ENCODE assay signal across 20 mouse cellular contexts in the genomic region with DNA sequence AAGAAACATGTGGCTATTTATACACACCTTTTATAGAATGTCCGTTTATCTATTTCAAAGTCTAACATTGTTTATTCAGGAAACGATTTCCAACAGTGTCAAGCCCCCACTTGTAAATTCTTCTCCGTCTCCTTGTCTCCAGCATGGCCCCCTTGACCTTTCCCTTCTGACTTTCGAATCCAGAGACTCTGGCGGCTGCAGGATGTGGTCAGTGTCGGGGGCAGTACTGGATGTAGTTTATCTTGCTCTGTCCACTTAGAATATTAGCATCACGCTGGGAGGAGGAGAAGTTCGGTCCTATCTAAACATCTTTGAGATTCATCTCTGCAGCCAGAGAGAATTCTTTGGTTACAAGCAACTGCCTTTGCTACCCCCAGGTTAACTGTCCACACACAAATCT.
DNase-seq lines count a peak whose midpoint lies in the region; ATAC-seq lines count a peak whose summit lies in the region.
"Had no signal": no experiment of that assay in that cellular context is flagged by ENCODE, and none has a peak within 500 bp of the region (broad histone marks: within the 10 kb centered on the region; RNA-seq: fewer than 3 reads in every experiment).

No protein-coding gene starts in this region.

- 4% methylated on average over 8 of the region's 8 CpGs for WGBS in kidney, embryonic 15.5 days

- peak; percentile 58 for DNase-seq in heart, adult 11 months
- no peak for DNase-seq in heart, adult 8-10 months (ENCODE audit: low spot score)
- peak; percentile 58 for DNase-seq in lung, postnatal 10 days
- no peak for DNase-seq in lung, adult 18-20 months
- DNase-seq in lung, postnatal 4 days, result peak; percentile 31 to 47
- no peak for DNase-seq in urinary bladder, adult 18-20 months (ENCODE audit: low spot score in 2 of 2)
- no peak for DNase-seq in layer of hippocampus, adult 11-12 months (ENCODE audit: low spot score)
- DNase-seq: adrenal gland, adult 2 months; cerebellum, postnatal 10 days; gastrocnemius, postnatal 25 days; liver, embryonic 13.5 days; midbrain, embryonic 14.5 days; right cerebral cortex, adult 18-20 months; thymus, postnatal 36 days had no signal

- no peaks in the 10 kb centered on the region for H3K9me3 ChIP-seq in kidney, embryonic 15.5 days (replicated peaks)
- H3K9me3 ChIP-seq: embryonic facial prominence, embryonic 10.5 days; forebrain, embryonic 13.5 days; liver, embryonic 13.5 days had no signal

- peak; percentile 82 for ATAC-seq in kidney, embryonic 15.5 days (replicated peaks; ENCODE audit: low FRiP score)
- ATAC-seq: forebrain, embryonic 13.5 days had no signal

- no peaks in the 10 kb centered on the region for H3K36me3 ChIP-seq in kidney, embryonic 15.5 days
- H3K36me3 ChIP-seq: embryonic facial prominence, embryonic 10.5 days; liver, embryonic 13.5 days had no signal

- no peak overlapping the region for H3K4me3 ChIP-seq in kidney, embryonic 15.5 days (replicated peaks)
- H3K4me3 ChIP-seq: embryonic facial prominence, embryonic 10.5 days; forebrain, embryonic 13.5 days; liver, embryonic 13.5 days; myocyte had no signal

- peak overlapping the region; percentile 89 for H3K27ac ChIP-seq in kidney, embryonic 15.5 days
- H3K27ac ChIP-seq: embryonic facial prominence, embryonic 10.5 days; forebrain, embryonic 13.5 days; hindbrain, embryonic 14.5 days; liver, embryonic 13.5 days had no signal

- H3K4me2 ChIP-seq in kidney, embryonic 15.5 days, result peak overlapping the region; percentile 38
- H3K4me2 ChIP-seq: forebrain, embryonic 13.5 days; heart, embryonic 11.5 days; hindbrain, embryonic 14.5 days; liver, embryonic 13.5 days had no signal

- H3K4me1 ChIP-seq in kidney, embryonic 15.5 days, result peaks cover 36% of the 10 kb centered on the region
- H3K4me1 ChIP-seq: forebrain, embryonic 13.5 days; liver, embryonic 13.5 days had no signal

- no peaks in the 10 kb centered on the region for H3K27me3 ChIP-seq in kidney, embryonic 15.5 days
- H3K27me3 ChIP-seq: forebrain, embryonic 13.5 days; liver, embryonic 13.5 days had no signal

- no peak overlapping the region for H3K9ac ChIP-seq in kidney, embryonic 15.5 days
- H3K9ac ChIP-seq: forebrain, embryonic 13.5 days; hindbrain, embryonic 14.5 days; liver, embryonic 13.5 days had no signal

Comparison
In these comparisons a context has a peak if more than half of its experiments do, and no peak if none do; other contexts are left out.
1. DNase-seq: peak in heart, adult 11 months (single experiment), lung, postnatal 10 days (single experiment) and lung, postnatal 4 days (2 of 2); none in heart, adult 8-10 months (single experiment), lung, adult 18-20 months (0 of 2), urinary bladder, adult 18-20 months (0 of 2) and layer of hippocampus, adult 11-12 months (single experiment).